ENCODE assay signal across 9 mouse cellular contexts in genomic region chr11:60294630-60295313, GRCm38 (mm10). TPM values are rescaled to one million over a fixed set of nuclear protein-coding genes. Genes with fewer than 3 reads are reported as not detected.
DNase-seq lines count a peak whose midpoint lies in the region; ATAC-seq lines count a peak whose summit lies in the region.
"Had no signal": no experiment of that assay in that cellular context is flagged by ENCODE, and none has a peak within 500 bp of the region (broad histone marks: within the 10 kb centered on the region; RNA-seq: fewer than 3 reads in every experiment).

No protein-coding gene starts in this region.

- no peaks in the 10 kb centered on the region for H3K36me3 ChIP-seq in hindbrain, embryonic 15.5 days
- no peaks in the 10 kb centered on the region for H3K36me3 ChIP-seq in midbrain, embryonic 13.5 days

- H3K4me2 ChIP-seq in hindbrain, embryonic 15.5 days: no peak overlapping the region
- H3K4me2 ChIP-seq in midbrain, embryonic 13.5 days (replicated peaks): no peak overlapping the region

- no peaks in the 10 kb centered on the region for H3K27me3 ChIP-seq in hindbrain, embryonic 15.5 days
- H3K27me3 ChIP-seq in midbrain, embryonic 13.5 days: no peaks in the 10 kb centered on the region

- ATAC-seq in frontal cortex, adult (ENCODE audit: low TSS enrichment): 0 out of 2 replicates have a peak, but pooled peaks have one; percentile 4
- ATAC-seq in hindbrain, embryonic 15.5 days (ENCODE audit: low FRiP score, low read depth): no peak
- ATAC-seq in midbrain, embryonic 13.5 days: peak; percentile 43

- 53% methylated on average over 5 of the region's 5 CpGs for WGBS in hindbrain, embryonic 15.5 days
- 51% methylated on average over 5 of the region's 5 CpGs for WGBS in midbrain, embryonic 13.5 days

- DNase-seq in frontal cortex, adult 2 months (ENCODE audit: extremely low spot score in 1 of 2, low spot score in 1 of 2): no peak
- peak; percentile 73 for DNase-seq in c-Kit-positive CD71-positive TER-119-positive erythroid progenitor cells, embryonic 14.5 days (ENCODE audit: low spot score)
- no peak for DNase-seq in cerebellum, postnatal 14 days
- DNase-seq in cerebellum, adult 11-12 months: no peak
- DNase-seq in kidney, postnatal 10 days: no peak

- H3K9ac ChIP-seq in hindbrain, embryonic 15.5 days: no peak overlapping the region
- H3K9ac ChIP-seq in midbrain, embryonic 13.5 days (replicated peaks): no peak overlapping the region; the same call in 1 of the 2 replicates

- no peaks in the 10 kb centered on the region for H3K9me3 ChIP-seq in hindbrain, embryonic 15.5 days
- no peaks in the 10 kb centered on the region for H3K9me3 ChIP-seq in midbrain, embryonic 13.5 days

- H3K4me1 ChIP-seq in hindbrain, embryonic 15.5 days (replicated peaks): peaks cover 51% of the 10 kb centered on the region
- peaks cover 57% of the 10 kb centered on the region for H3K4me1 ChIP-seq in midbrain, embryonic 13.5 days (replicated peaks)

- H3K27ac ChIP-seq in hindbrain, embryonic 15.5 days (replicated peaks): peak overlapping the region; percentile 69
- H3K27ac ChIP-seq in midbrain, embryonic 13.5 days: peak overlapping the region; percentile 88

- H3K4me3 ChIP-seq in hindbrain, embryonic 15.5 days: no peak overlapping the region
- no peak overlapping the region for H3K4me3 ChIP-seq in midbrain, embryonic 13.5 days (replicated peaks)

RNA-seq across cellular contexts. Expression of gene Tom1l2, which starts 57.9 kb away (rescaled TPM):
- polyA plus RNA-seq in frontal cortex, adult 2 months (2012; rRNA removed): 187 and 204 TPM in 2 replicates
- polyA plus RNA-seq in hindbrain, embryonic 15.5 days (2015; fragmentation: Nextera tagmentation; extraction: Ambion mirVana): 65.4 and 71.4 TPM in 2 replicates
- polyA plus RNA-seq in midbrain, embryonic 13.5 days (2015; fragmentation: Nextera tagmentation; extraction: Ambion mirVana): 47.8 and 50.1 TPM in 2 replicates

RNA-seq across cellular contexts. Expression of gene Drc3, which starts 58.4 kb away (rescaled TPM):
- polyA plus RNA-seq in frontal cortex, adult 2 months (2012; rRNA removed): 11.7 and 12.5 TPM in 2 replicates
- 7.1 and 7.7 TPM in 2 replicates for polyA plus RNA-seq in hindbrain, embryonic 15.5 days (2015; fragmentation: Nextera tagmentation; extraction: Ambion mirVana)
- polyA plus RNA-seq in midbrain, embryonic 13.5 days (2015; fragmentation: Nextera tagmentation; extraction: Ambion mirVana): 4.3 and 5.1 TPM in 2 replicates
- polyA plus RNA-seq: C2C12 had no signal
